Mouse (Mus musculus): ENCODE results near the gene Gabbr1.

DNA sequence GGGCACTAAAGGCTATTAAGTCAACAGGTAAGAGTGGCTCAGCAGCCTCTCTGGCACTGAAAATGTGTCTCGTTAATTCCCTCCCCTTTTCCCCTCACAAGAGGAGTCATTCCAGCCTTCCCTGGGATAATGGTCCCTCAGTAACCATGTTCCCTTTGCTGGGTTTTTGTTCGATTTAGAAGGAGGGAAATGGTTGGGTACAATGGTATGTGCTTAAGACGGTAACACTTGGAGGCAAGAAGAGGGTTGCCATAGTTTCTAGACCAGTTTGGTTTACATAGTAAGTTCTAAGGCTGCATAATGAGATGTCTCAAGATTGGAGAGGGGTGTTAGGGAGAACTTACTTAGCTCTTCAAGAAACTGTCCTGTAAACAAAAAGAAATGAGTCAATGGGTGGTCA lies 34.0 kb upstream of the Gabbr1 start:
- no peak for TF ChIP-seq CTCF (IDR thresholded peaks at IDR 0.05; ENCODE audit: extremely low read depth, insufficient read depth, insufficient read length, insufficient replicate concordance)
- TF ChIP-seq POLR2A (IDR thresholded peaks at IDR 0.05; ENCODE audit: low read depth, low read length), result no peak

Data from spleen, adult 2 months (tissue).